Mouse (Mus musculus) thymus, postnatal 10 days (tissue): ENCODE results near the gene Pdcd1lg2.

Source experiments
- DNase-seq, 2 experiments: peaks; one replicate each; pipeline ENCODE4 v3.0.0; 2021; ENCODE audit warnings: low spot score in 2 of 2

Gene Pdcd1lg2

DNA sequence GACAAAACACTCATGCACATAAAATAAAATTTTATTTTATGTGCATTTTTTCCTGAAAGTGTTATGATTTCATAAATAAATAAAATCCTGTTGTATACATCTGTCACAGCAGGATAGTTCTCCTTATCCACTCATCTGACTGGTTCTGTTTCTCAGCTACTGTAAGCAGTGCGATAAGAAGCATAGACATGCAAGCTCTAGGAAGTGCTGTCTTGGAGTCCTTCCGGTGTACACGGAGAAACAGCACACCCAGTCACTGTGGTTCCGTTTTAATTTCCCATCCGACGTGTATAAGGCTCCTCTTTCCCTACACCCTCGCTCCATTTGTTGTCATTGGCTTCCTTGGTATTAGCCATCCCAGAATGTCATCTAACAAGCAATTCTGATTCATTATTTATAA is 87.2 kb downstream of the Pdcd1lg2 start:
- DNase-seq, result no peak

DNA sequence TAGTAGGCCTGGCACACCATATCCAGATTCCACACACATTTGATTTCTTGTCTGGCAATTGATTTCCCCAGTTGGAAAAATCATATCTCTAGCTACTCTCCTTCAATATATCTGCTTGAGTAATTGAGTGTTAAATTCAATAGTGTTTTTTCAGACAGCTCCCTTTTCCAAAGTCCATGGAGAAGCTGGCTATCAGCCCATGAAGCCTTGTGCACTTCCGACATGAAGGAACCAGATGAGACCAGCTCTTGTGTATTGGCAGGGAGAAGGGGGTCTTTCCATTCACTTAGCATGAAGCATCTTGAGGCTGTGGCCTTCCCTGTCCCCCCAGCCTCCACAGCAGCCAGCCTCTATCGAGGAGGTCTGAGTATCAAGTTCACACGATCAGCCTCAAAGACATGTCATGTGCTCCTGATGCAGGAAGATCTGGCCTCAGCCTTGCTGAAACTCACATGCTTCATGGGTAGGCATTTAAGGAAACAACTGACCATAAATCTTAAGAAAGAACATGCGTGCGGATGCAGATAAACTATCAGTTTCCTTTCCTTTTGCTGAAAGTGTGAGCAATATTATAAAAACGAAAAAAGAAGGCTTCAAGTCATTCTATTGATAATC is 88.2 kb downstream of the Pdcd1lg2 start:
- DNase-seq, result no peak

DNA sequence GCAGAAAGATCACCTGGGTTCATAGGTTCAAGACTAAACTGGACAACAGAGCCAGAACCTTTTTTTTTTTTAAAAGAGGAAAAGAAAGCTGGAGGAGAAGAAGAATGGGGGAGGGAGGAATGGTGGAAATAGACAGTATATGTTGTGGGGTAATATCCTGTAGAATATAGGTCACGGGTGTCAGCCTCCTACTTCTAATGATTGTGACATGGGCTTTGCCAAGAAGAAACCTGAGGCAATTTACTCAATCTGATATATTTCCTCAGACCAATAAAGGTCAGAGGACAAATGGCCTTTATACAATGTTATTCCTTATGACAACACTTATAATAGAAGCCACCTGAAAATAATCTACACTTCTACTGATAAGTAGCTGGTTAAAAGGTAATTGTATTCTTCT is 89.6 kb downstream of the Pdcd1lg2 start:
- DNase-seq, result no peak

DNA sequence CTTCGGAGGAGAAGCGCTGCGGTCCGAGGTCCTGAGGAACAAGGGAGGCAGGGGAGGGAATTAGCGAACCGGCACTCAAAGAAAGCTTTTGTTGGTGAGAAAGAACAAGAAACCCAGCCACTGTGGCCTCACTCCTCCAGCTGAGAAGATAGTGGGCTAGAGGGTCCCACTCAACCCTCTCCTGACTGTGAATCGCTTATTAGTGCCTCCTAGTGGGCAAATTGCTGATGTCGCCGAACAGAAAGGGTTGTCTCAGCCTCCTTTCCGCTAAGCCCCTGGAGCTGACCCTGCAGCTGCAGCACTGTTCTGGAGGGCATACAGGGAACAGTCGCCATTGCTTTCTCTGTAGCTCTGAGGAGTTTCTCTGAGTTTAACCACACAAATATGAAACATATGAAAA is 90.4 kb downstream of the Pdcd1lg2 start:
- peak; percentile 46 to 70 for DNase-seq

DNA sequence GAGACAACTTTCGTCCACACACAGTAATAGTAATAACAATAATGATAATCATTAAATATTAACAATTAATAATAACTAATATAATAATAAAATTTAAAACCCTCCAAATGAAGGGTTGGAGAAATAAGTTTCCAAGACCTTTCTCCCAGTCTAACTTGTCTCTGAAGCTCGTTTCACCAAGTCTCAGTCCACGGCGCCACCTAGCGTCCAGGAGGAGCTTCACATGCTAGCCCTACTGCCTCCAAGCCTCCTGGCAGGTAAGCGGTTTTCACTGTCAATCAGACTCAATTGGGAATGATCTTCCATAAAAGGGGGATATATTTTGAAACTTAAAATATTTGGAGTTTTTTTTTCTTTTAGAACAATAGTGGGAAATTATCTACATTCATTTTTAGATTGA is 90.8 kb downstream of the Pdcd1lg2 start:
- peak; percentile 66 to 86 for DNase-seq

DNA sequence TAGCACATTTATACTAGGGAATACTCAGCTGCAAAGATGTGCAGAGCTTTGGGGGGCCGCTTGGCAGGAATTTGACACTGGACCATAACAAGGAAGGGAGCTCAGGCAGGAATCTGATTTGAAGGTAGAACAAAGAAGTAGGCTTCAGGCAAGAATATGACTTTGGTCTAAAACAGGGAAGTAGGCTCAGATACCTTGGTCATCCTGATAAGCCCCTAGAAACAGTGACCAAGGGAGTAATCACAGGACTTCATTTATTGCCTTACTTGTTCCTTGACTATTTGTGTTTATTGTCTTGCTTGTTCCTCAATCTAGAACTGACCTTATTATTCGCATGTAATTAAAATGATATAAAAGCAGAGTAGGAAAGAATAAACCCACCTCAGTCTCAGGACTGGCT is 93.4 kb downstream of the Pdcd1lg2 start:
- no peak for DNase-seq

DNA sequence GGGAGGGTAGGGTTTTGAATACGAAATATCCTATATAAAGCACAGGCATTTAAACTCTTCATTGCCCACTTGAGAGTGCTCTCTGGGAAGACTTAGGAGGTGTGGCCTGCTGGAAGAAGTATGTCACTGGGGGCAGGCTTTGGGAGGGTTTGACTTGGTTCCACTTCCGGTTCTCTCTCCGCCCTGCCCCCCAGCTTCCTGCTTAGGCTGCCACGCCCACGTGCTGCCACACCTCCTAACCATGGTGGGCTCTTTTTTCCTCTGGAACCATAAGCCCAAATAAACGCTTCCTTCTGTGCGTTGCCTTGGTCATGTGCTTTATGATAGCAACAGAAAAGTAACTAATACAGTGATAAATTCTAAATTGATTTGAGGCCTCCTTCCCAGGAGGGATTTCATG is 94.9 kb downstream of the Pdcd1lg2 start:
- no peak for DNase-seq

DNA sequence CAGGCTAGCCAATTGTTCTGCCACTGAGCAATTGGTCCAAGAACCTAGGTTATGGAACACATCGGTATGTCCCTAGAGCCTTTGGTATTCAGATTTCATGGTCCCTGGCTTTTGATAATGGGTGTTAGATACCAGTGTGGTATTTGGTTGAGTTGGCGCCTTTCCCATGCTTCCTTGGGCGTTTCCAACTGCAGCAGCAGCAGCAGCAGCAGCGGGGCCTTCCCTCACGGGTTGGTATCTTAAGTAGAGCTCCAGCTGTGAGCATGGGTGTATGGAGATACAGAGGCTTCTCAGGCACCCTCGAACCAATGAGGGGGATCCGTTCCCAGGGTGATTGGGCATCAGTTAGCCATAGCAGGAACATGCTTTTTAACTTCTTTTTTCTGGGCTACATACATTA is 97.5 kb downstream of the Pdcd1lg2 start:
- no peak for DNase-seq

DNA sequence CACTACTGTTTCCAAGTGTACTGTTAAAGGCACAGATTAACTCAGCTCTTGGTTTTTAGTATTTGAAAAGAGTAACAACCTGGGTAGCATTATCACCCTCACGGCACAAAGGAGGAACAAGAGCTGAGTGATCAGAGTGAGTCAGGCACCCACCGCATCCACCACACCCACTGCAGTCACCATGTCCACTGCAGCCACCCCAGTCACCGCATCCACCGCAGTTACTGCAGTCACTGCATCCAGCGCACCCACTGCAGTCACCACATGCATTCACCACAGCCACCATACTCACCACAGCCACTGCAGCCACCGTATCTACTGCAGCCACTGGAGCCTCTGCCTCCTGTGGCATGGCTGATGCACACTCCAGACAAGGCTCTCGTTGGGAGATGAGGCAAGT is 99.1 kb downstream of the Pdcd1lg2 start:
- DNase-seq, result no peak

DNA sequence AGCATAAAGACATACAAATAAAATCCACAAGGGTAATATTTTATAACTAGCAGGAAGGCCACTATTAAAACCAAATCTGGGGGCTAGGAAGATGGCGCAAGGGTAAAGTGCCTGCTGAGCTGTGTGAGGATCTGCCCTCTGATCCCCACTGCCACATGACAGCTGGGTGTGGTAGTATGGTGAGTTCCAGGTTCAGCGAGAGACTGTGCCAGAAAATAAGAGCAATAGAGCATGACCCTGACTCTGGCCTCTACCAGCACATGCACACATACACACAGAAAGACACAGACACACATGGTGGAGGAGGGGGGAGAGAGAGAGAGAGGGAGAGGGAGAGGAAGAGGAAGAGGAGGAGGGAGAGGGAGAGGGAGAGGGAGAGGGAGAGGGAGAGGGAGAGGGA is 101.1 kb downstream of the Pdcd1lg2 start:
- DNase-seq, result no peak

DNA sequence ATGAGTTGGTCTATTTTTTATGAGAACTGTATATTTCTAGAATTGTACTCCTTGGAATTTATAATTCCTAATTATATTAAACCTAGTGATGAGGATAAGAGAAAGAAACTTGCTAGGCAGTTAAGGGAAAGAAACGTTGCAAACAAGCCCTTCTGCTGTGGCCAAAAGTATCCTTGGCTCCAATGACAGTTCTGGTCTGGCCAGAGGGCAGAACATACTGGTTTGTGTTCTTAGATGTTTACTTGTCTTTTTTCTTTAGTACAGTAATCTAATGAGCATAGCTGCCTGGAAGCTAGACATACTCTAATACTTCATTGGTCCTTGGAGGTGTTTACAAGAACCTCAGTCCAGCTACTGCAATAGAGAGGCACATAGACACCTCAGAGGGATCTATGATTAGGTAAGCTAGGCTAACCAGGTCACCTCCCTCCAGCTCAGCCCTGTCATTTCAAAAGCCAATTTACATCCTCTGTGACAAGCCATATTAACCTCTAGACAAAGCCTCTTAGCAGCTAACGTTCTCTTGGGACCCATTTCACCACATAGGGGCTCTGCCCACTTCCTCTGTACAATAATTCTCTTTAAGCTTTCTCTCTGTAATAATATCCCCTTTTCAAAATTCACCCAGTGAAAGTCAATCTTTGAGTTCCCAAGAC is 102.5 kb downstream of the Pdcd1lg2 start:
- no peak for DNase-seq

DNA sequence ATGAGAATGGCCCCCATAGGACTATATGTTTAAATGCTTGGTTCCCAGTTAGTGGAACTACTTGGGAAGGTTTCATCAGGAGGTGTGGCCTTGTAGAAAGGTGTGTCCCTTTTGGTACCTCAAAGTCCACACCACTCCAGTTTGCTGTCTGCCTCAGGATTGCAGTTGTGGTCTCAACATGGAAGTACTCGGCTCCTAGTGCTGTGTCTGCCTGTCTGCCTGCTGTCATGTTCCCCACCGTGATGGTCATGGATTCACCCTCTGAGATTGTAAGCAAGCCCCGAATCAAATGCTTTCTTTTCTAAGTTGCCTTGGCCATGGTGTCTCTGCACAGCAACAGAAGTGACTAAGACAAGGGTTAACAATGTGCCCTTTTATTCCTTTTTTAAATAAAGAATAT is 103.4 kb downstream of the Pdcd1lg2 start:
- no peak for DNase-seq

DNA sequence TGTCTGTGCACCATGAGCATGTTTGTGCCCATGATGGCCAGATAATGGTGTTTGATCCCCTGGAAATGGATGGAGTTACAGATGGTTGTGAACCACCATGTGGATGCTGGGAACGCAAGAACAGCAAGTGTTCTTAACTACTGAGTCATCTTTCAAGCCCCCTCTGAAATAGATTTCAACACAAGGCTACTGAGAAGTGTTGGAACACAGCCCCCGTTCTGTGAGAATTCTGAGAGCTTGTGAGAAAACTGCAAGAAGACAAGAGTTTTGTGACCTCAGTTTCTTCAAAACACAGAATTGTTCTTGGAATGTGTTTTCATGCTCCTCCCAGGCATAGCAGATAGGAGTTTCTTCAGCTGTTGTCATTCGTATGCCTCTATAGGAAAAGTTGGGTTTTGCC is 104.7 kb downstream of the Pdcd1lg2 start:
- DNase-seq, result no peak

DNA sequence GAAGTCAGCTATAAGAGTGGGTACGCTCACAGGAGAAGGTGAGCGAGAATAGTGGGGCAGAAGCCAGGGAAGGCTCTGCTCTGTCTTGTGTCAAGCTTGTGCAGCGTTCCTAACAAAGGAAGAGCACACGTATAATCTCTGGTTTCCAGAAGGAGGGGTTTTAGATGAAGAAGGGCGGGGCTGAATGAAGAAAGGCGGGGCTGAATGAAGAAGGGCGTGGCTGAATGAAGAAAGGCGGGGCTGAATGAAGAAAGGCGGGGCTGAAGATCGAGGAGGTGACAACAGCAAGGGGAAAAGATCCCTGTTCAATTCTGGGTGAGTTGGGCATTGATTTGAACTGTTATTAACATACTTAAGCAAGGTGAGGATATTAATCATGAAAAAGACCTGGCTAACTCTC is 105.3 kb downstream of the Pdcd1lg2 start:
- no peak for DNase-seq

DNA sequence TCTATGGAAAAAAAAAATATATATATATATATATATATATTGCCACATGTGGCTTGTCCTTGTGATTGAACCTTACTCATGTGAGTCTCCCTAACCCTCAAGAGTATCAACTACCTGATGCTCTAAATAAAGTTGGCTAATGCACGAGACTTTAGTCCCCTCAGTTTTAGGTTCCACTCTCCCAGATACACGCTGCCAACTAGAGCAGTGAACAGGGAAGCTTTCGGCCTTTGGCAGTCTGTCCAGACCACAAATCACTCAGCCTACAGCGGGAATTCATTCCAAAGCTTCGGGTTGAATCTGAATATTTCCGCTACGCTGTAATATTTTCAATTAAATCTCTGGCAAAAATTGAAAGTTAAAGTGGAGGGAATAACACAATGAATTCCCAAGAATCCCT is 107.7 kb downstream of the Pdcd1lg2 start:
- DNase-seq, result no peak

DNA sequence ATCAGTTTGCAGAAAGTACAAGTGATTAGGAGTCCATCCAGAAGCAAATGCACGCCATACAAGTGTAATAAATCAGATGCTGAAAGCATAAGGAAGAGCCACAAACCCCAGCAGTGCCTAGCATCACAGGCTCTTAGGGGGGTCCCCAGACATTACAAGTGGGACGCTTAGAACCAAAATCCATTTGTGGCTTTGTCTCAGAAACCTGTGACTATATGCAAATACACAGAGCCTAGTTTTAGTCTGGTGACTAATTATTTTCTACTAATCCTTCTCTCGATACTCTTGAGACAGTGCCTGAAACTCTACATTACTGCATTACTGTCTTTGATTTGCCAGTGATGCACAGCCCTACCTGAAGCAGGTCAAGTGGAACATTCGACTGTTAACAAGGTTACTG is 108.2 kb downstream of the Pdcd1lg2 start:
- DNase-seq, result no peak
